Mouse (Mus musculus): Measurements from ENCODE around the gene Jag1. TPM values are rescaled to one million over a fixed set of nuclear protein-coding genes. Genes with fewer than 3 reads are reported as not detected.

Jag1 gene
- polyA plus RNA-seq, 1 experiment: 11.4 TPM

DNA sequence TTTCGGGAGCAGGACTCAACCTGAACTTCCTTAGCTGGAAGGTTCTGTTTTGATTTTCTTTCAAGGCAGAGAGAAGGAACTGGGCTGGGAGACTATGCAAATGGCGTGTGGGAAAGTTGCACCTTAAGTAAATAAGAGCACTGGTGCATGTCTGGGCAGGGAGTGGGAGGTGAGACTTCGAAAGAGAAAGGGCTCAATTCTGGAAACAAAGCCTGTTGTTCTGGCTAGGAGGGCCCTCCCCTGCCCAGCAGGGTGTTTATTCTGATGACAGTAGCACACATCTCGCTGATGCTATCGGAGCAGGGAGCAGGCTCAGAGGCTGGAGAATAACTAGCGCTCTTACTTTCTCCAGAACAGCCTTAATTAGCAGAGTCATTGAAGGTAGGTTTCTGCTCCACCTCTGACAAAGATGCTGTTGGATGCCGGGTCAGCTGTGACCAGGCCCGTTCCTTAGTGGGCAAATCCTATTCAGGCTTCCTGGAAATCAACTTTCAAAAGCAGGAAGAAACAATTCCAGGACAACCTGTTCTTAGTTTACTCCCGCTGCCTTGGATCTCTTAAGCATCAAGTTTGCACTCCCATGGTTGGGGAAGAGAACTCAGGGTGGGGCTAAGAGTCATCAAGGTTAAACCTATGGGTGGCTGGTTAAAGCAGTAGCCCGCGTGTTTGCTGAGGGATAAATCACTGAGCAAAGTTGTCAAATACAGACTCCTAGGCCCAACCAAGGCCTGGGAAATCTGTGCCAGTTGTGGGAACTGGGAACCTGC, 18.0 kb downstream of the Jag1 start:
- Histone ChIP-seq H3K9me3 (replicated peaks; ENCODE audit: control insufficient read depth, insufficient read depth, low read length, poor library complexity, severe bottlenecking) (no peaks in the 10 kb centered on the region), H3K9ac (ENCODE audit: low read depth, poor library complexity, severe bottlenecking) (no peak overlapping the region), H3K27me3 (ENCODE audit: control insufficient read depth, insufficient read depth, low read length, poor library complexity, severe bottlenecking) (no peaks in the 10 kb centered on the region), H3K27ac (ENCODE audit: insufficient read depth, low read length) (peak overlapping the region; percentile 91), H3K4me1 (ENCODE audit: control insufficient read depth, insufficient read depth, low read length) (peaks cover 10% of the 10 kb centered on the region), H3K4me3 (ENCODE audit: low read depth, low read length) (no peak overlapping the region), H3K36me3 (ENCODE audit: control insufficient read depth, insufficient read depth, low read length, poor library complexity, severe bottlenecking) (no peaks in the 10 kb centered on the region)
- TF ChIP-seq EP300 (IDR thresholded peaks at IDR 0.05; ENCODE audit: insufficient read depth, low read depth, low read length) (peak; percentile 90), CTCF (IDR thresholded peaks at IDR 0.05; ENCODE audit: low read depth, low read length) (no peak)

GRCm38 (mm10) chr2:137096981-137097460, 19.4 kb downstream of the Jag1 start:
- no peak overlapping the region for H3K9ac ChIP-seq (ENCODE audit: low read depth, poor library complexity, severe bottlenecking)
- no peaks in the 10 kb centered on the region for H3K36me3 ChIP-seq (ENCODE audit: control insufficient read depth, insufficient read depth, low read length, poor library complexity, severe bottlenecking)
- no peaks in the 10 kb centered on the region for H3K27me3 ChIP-seq (ENCODE audit: control insufficient read depth, insufficient read depth, low read length, poor library complexity, severe bottlenecking)
- H3K27ac ChIP-seq (ENCODE audit: insufficient read depth, low read length): peak overlapping the region; percentile 78
- no peak overlapping the region for H3K4me3 ChIP-seq (ENCODE audit: low read depth, low read length)
- H3K9me3 ChIP-seq (replicated peaks; ENCODE audit: control insufficient read depth, insufficient read depth, low read length, poor library complexity, severe bottlenecking): no peaks in the 10 kb centered on the region
- TF ChIP-seq POLR2A (IDR thresholded peaks at IDR 0.05; ENCODE audit: insufficient read depth, low read length): no peak
- TF ChIP-seq CTCF (IDR thresholded peaks at IDR 0.05; ENCODE audit: low read depth, low read length): no peak
- TF ChIP-seq EP300 (IDR thresholded peaks at IDR 0.05; ENCODE audit: insufficient read depth, low read depth, low read length): 0 out of 2 replicates have a peak, but pooled peaks have one; percentile 7
- peaks cover 15% of the 10 kb centered on the region for H3K4me1 ChIP-seq (ENCODE audit: control insufficient read depth, insufficient read depth, low read length)

GRCm38 (mm10) chr2:137094301-137094700, 22.1 kb downstream of the Jag1 start:
- Histone ChIP-seq H3K4me3 (ENCODE audit: low read depth, low read length) (no peak overlapping the region), H3K9ac (ENCODE audit: low read depth, poor library complexity, severe bottlenecking) (no peak overlapping the region), H3K27me3 (ENCODE audit: control insufficient read depth, insufficient read depth, low read length, poor library complexity, severe bottlenecking) (no peaks in the 10 kb centered on the region), H3K27ac (ENCODE audit: insufficient read depth, low read length) (no peak overlapping the region), H3K36me3 (ENCODE audit: control insufficient read depth, insufficient read depth, low read length, poor library complexity, severe bottlenecking) (peaks cover 5% of the 10 kb centered on the region), H3K9me3 (replicated peaks; ENCODE audit: control insufficient read depth, insufficient read depth, low read length, poor library complexity, severe bottlenecking) (no peaks in the 10 kb centered on the region), H3K4me1 (ENCODE audit: control insufficient read depth, insufficient read depth, low read length) (peaks cover 15% of the 10 kb centered on the region)
- no peak for TF ChIP-seq POLR2A (IDR thresholded peaks at IDR 0.05; ENCODE audit: insufficient read depth, low read length)
- TF ChIP-seq CTCF (IDR thresholded peaks at IDR 0.05; ENCODE audit: low read depth, low read length): no peak
- TF ChIP-seq EP300 (IDR thresholded peaks at IDR 0.05; ENCODE audit: insufficient read depth, low read depth, low read length): no peak

DNA sequence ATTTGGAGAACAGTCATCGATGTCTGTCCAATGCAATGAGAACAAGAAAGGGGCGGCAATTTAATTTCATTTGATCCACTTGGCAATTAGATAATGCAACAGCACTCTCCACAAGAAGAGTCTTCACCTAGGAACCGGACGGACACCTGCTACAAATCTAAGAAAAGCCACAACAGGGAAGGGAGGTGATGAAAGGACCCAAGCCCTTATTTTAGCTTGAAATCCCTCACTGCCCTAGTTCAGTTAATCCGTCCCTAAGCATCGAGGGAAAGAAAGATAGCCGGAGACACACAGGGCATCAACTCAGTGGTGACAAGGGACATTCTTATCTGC, 23.2 kb downstream of the Jag1 start:
- Histone ChIP-seq H3K4me3 (ENCODE audit: low read depth, low read length) (no peak overlapping the region), H3K36me3 (ENCODE audit: control insufficient read depth, insufficient read depth, low read length, poor library complexity, severe bottlenecking) (peaks cover 5% of the 10 kb centered on the region), H3K9ac (ENCODE audit: low read depth, poor library complexity, severe bottlenecking) (no peak overlapping the region), H3K27me3 (ENCODE audit: control insufficient read depth, insufficient read depth, low read length, poor library complexity, severe bottlenecking) (no peaks in the 10 kb centered on the region), H3K27ac (ENCODE audit: insufficient read depth, low read length) (no peak overlapping the region), H3K4me1 (ENCODE audit: control insufficient read depth, insufficient read depth, low read length) (peaks cover 15% of the 10 kb centered on the region), H3K9me3 (replicated peaks; ENCODE audit: control insufficient read depth, insufficient read depth, low read length, poor library complexity, severe bottlenecking) (no peaks in the 10 kb centered on the region)
- TF ChIP-seq EP300 (IDR thresholded peaks at IDR 0.05; ENCODE audit: insufficient read depth, low read depth, low read length) (no peak), CTCF (IDR thresholded peaks at IDR 0.05; ENCODE audit: low read depth, low read length) (no peak), POLR2A (IDR thresholded peaks at IDR 0.05; ENCODE audit: insufficient read depth, low read length) (no peak)

GRCm38 (mm10) chr2:137092523-137093297, 23.7 kb downstream of the Jag1 start:
- H3K9me3 ChIP-seq (replicated peaks; ENCODE audit: control insufficient read depth, insufficient read depth, low read length, poor library complexity, severe bottlenecking): no peaks in the 10 kb centered on the region
- no peak overlapping the region for H3K4me3 ChIP-seq (ENCODE audit: low read depth, low read length)
- H3K27me3 ChIP-seq (ENCODE audit: control insufficient read depth, insufficient read depth, low read length, poor library complexity, severe bottlenecking): no peaks in the 10 kb centered on the region
- H3K9ac ChIP-seq (ENCODE audit: low read depth, poor library complexity, severe bottlenecking): no peak overlapping the region
- H3K36me3 ChIP-seq (ENCODE audit: control insufficient read depth, insufficient read depth, low read length, poor library complexity, severe bottlenecking): peaks cover 7% of the 10 kb centered on the region
- peaks cover 15% of the 10 kb centered on the region for H3K4me1 ChIP-seq (ENCODE audit: control insufficient read depth, insufficient read depth, low read length)
- no peak overlapping the region for H3K27ac ChIP-seq (ENCODE audit: insufficient read depth, low read length)
- TF ChIP-seq EP300 (IDR thresholded peaks at IDR 0.05; ENCODE audit: insufficient read depth, low read depth, low read length): no peak
- TF ChIP-seq POLR2A (IDR thresholded peaks at IDR 0.05; ENCODE audit: insufficient read depth, low read length): no peak
- TF ChIP-seq CTCF (IDR thresholded peaks at IDR 0.05; ENCODE audit: low read depth, low read length): no peak
